Mouse (Mus musculus) cerebellum, adult 18-20 months (tissue): ENCODE results near the gene Btbd35f9.
"Not testable (repeated sequence)": the region's sequence is repeated elsewhere in the genome, so short reads cannot be mapped to it uniquely, and the experiment has no call there.

ENCODE experiments used
- DNase-seq, 2 experiments: peaks; one replicate each; pipeline ENCODE4 v3.0.0; 2021

Gene Btbd35f9

DNA sequence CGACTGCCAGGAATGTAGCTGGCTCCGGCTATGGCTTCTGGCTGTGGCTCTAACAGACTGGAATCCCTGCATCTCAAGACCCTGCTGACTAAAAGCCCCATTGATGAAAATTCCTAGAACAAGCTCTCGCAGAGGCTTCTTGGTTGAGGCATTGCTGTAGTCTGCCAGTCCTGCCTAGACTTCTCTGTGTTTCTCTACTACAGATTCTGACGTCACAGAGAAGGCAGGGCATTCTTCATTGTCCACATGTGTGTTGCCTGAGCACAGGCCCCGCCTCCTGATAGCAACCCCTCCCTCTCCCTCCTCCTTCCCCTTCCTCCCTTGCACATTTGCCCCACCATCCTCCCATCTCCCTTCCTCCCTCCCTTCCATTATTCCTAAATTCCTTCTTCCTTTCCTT lies at the start of gene Btbd35f9:
Gene Btbd35f9 (minus strand): TSS at position 101 of the 400 bp plus-strand sequence.
- DNase-seq = not testable (repeated sequence)
